Mouse (Mus musculus) lung, embryonic 15.5 days (tissue): ENCODE data around the gene Batf3. TPM values are rescaled to one million over a fixed set of nuclear protein-coding genes. Genes with fewer than 3 reads are reported as not detected.

ENCODE experiments used
- ATAC-seq: fragments of 200-750 bp; cut with Nextera tagmentation; 2 replicates; pipeline ENCODE4 v1.8.0; 2017; ENCODE audit warnings: moderate number of reproducible peaks, borderline replicate concordance; ENCODE audit not compliant: low FRiP score, low TSS enrichment; ENCODE audit errors: extremely low read depth
- H3K27ac ChIP-seq: fragments of 300-500 bp; sonication (generic); 2 replicates; pipeline ENCODE4 v1.5.1; 2015; ENCODE audit warnings: moderate library complexity, mild to moderate bottlenecking, inconsistent platforms
- H3K27me3 ChIP-seq: fragments of 300-500 bp; sonication (generic); 2 replicates; pipeline ENCODE4 v1.6.1; 2015; ENCODE audit warnings: inconsistent platforms
- H3K36me3 ChIP-seq: fragments of 300-500 bp; sonication (generic); 2 replicates; pipeline ENCODE4 v1.6.1; 2015; ENCODE audit warnings: inconsistent platforms
- H3K4me1 ChIP-seq: fragments of 300-500 bp; sonication (generic); 2 replicates; pipeline ENCODE4 v1.6.1; 2015; ENCODE audit warnings: inconsistent platforms
- H3K4me2 ChIP-seq: fragments of 300-500 bp; sonication (generic); 2 replicates; pipeline ENCODE4 v1.6.1; 2015; ENCODE audit warnings: inconsistent platforms, mild to moderate bottlenecking, moderate library complexity
- H3K4me3 ChIP-seq: fragments of 300-500 bp; sonication (generic); 2 replicates; pipeline ENCODE4 v1.5.1; 2015; ENCODE audit warnings: mild to moderate bottlenecking, inconsistent platforms
- H3K9ac ChIP-seq: fragments of 300-500 bp; sonication (generic); 2 replicates; pipeline ENCODE4 v1.6.1; 2015; ENCODE audit warnings: inconsistent platforms
- H3K9me3 ChIP-seq: fragments of 300-500 bp; sonication (generic); 2 replicates; pipeline ENCODE4 v1.6.1; 2016; ENCODE audit warnings: inconsistent platforms
- WGBS: fragments of 180-500 bp; shearing (Covaris S2); methylation state at CpG from one replicate; pipeline ENCODE4 v1.1.7; 2015; 5-methylcytosine and 5-hydroxymethylcytosine counted together
- polyA plus RNA-seq: library from polyadenylated mRNA; unstranded; fragments of >200 nt; fragmentation: Nextera tagmentation; extraction: Ambion mirVana; gene quantifications from 2 replicates; pipeline ENCODE4 v1.2.1, GENCODE M21; 2015

Batf3 gene
- 9.3 and 11.4 TPM in 2 replicates for polyA plus RNA-seq

GRCm38 (mm10) chr1:191097802-191098747 is at the start of gene Batf3:
Batf3 (plus strand) TSS chr1:191097847.
- 0% methylated on average over 64 of the region's 95 CpGs for WGBS
- Histone ChIP-seq H3K9ac (peak within 1 kb of the TSS; percentile 59), H3K27ac (no peak within 1 kb of the TSS; the same call in 1 of the 2 replicates)

GRCm38 (mm10) chr1:191053555-191053954 is 44.1 kb upstream of the Batf3 start:
- WGBS = 60% methylated on average over 3 of the region's 3 CpGs
- Histone ChIP-seq H3K4me3 (no peak overlapping the region), H3K27me3 (no peaks in the 10 kb centered on the region), H3K27ac (no peak overlapping the region), H3K36me3 (no peaks in the 10 kb centered on the region), H3K4me1 (no peaks in the 10 kb centered on the region), H3K9ac (no peak overlapping the region), H3K4me2 (no peak overlapping the region), H3K9me3 (no peaks in the 10 kb centered on the region)
- no peak for ATAC-seq

More at GRCm38 (mm10) chr1:191097802-191098747, at the start of gene Batf3:
- Histone ChIP-seq H3K4me1 (peaks cover 26% of the 10 kb centered on the region), H3K4me2 (peak within 1 kb of the TSS; percentile 100), H3K36me3 (no peaks in the 10 kb centered on the region), H3K4me3 (peak within 1 kb of the TSS; percentile 70), H3K27me3 (peaks cover 14% of the 10 kb centered on the region; the same call in 1 of the 2 replicates), H3K9me3 (no peaks in the 10 kb centered on the region)
- ATAC-seq = peak; percentile 67; the same call in 1 of the 2 replicates

GRCm38 (mm10) chr1:191054870-191055532 is 42.6 kb upstream of the Batf3 start:
- 53% methylated on average over 8 of the region's 8 CpGs for WGBS
- Histone ChIP-seq H3K9me3 (no peaks in the 10 kb centered on the region), H3K9ac (no peak overlapping the region), H3K36me3 (no peaks in the 10 kb centered on the region), H3K4me1 (no peaks in the 10 kb centered on the region), H3K4me3 (no peak overlapping the region), H3K4me2 (no peak overlapping the region), H3K27me3 (no peaks in the 10 kb centered on the region), H3K27ac (no peak overlapping the region)
- ATAC-seq = no peak

- Histone ChIP-seq H3K4me3 (no peak overlapping the region), H3K4me1 (no peaks in the 10 kb centered on the region), H3K9me3 (no peaks in the 10 kb centered on the region), H3K4me2 (no peak overlapping the region), H3K27me3 (no peaks in the 10 kb centered on the region), H3K9ac (no peak overlapping the region), H3K36me3 (no peaks in the 10 kb centered on the region), H3K27ac (no peak overlapping the region)
- WGBS = 51% methylated on average over 2 of the region's 2 CpGs
- no peak for ATAC-seq
Measured at GRCm38 (mm10) chr1:191055533-191055873, 42.1 kb upstream of the Batf3 start.

GRCm38 (mm10) chr1:191057461-191057860 is 40.2 kb upstream of the Batf3 start:
- Histone ChIP-seq H3K9me3 (no peaks in the 10 kb centered on the region), H3K4me1 (peaks cover 7% of the 10 kb centered on the region; the same call in 1 of the 2 replicates), H3K27me3 (no peaks in the 10 kb centered on the region), H3K27ac (no peak overlapping the region), H3K4me3 (no peak overlapping the region), H3K9ac (no peak overlapping the region), H3K4me2 (no peak overlapping the region), H3K36me3 (no peaks in the 10 kb centered on the region)
- WGBS = 60% methylated on average over 3 of the region's 3 CpGs
- no peak for ATAC-seq

GRCm38 (mm10) chr1:191062241-191062780 is 35.3 kb upstream of the Batf3 start:
- H3K4me1 ChIP-seq = peaks cover 15% of the 10 kb centered on the region
- WGBS = 4% methylated on average over 15 of the region's 15 CpGs
- peaks cover 6% of the 10 kb centered on the region for H3K36me3 ChIP-seq
- peak overlapping the region; percentile 76 for H3K9ac ChIP-seq
- ATAC-seq = no peak
- no peaks in the 10 kb centered on the region for H3K9me3 ChIP-seq
- H3K27me3 ChIP-seq = no peaks in the 10 kb centered on the region
- no peak overlapping the region for H3K27ac ChIP-seq
- peak overlapping the region; percentile 79 for H3K4me3 ChIP-seq
- H3K4me2 ChIP-seq = peak overlapping the region; percentile 71

GRCm38 (mm10) chr1:191062781-191063485 is 34.7 kb upstream of the Batf3 start, which contains the start of the genes Tatdn3 and Nsl1:
Tatdn3 (minus strand) TSS chr1:191062932.
Nsl1 (plus strand) TSS chr1:191063012.
- Histone ChIP-seq H3K4me2 (peak within 1 kb of the TSS; percentile 71), H3K27ac (peak within 1 kb of the TSS; percentile 60), H3K36me3 (peaks cover 12% of the 10 kb centered on the region), H3K27me3 (no peaks in the 10 kb centered on the region), H3K9me3 (no peaks in the 10 kb centered on the region), H3K4me3 (peak within 1 kb of the TSS; percentile 79), H3K9ac (peak within 1 kb of the TSS; percentile 76), H3K4me1 (peaks cover 15% of the 10 kb centered on the region)
- peak; percentile 87 for ATAC-seq
- WGBS = under 1% methylated on average over 56 of the region's 56 CpGs

- Histone ChIP-seq H3K27ac (no peak overlapping the region), H3K9me3 (no peaks in the 10 kb centered on the region), H3K4me3 (peak overlapping the region; percentile 79), H3K27me3 (no peaks in the 10 kb centered on the region), H3K4me1 (peaks cover 15% of the 10 kb centered on the region), H3K4me2 (peak overlapping the region; percentile 71), H3K9ac (peak overlapping the region; percentile 76), H3K36me3 (peaks cover 17% of the 10 kb centered on the region)
- 54% methylated on average over 9 of the region's 9 CpGs for WGBS
- no peak for ATAC-seq
Measured at GRCm38 (mm10) chr1:191063700-191064099, 33.9 kb upstream of the Batf3 start.

- Histone ChIP-seq H3K9ac (no peak overlapping the region), H3K36me3 (peaks cover 22% of the 10 kb centered on the region), H3K27me3 (no peaks in the 10 kb centered on the region), H3K4me3 (no peak overlapping the region), H3K4me2 (no peak overlapping the region), H3K27ac (no peak overlapping the region), H3K4me1 (peaks cover 15% of the 10 kb centered on the region), H3K9me3 (no peaks in the 10 kb centered on the region)
- 88% methylated on average over 2 of the region's 2 CpGs for WGBS
- no peak for ATAC-seq
Measured at GRCm38 (mm10) chr1:191064535-191064934, 33.1 kb upstream of the Batf3 start.

- no peak overlapping the region for H3K4me3 ChIP-seq
- H3K9me3 ChIP-seq = no peaks in the 10 kb centered on the region
- no peaks in the 10 kb centered on the region for H3K27me3 ChIP-seq
- no peak overlapping the region for H3K27ac ChIP-seq
- peaks cover 15% of the 10 kb centered on the region for H3K4me1 ChIP-seq
- no peak overlapping the region for H3K9ac ChIP-seq
- peaks cover 28% of the 10 kb centered on the region for H3K36me3 ChIP-seq
- no peak for ATAC-seq
- WGBS = 77% methylated on average over 4 of the region's 4 CpGs
- H3K4me2 ChIP-seq = no peak overlapping the region
Measured at GRCm38 (mm10) chr1:191065188-191065587, 32.5 kb upstream of the Batf3 start.

GRCm38 (mm10) chr1:191068377-191068776 is 29.3 kb upstream of the Batf3 start:
- peaks cover 58% of the 10 kb centered on the region for H3K36me3 ChIP-seq
- no peak overlapping the region for H3K4me3 ChIP-seq
- WGBS = 81% methylated on average over 5 of the region's 5 CpGs
- peaks cover 8% of the 10 kb centered on the region for H3K4me1 ChIP-seq
- H3K4me2 ChIP-seq = no peak overlapping the region
- no peaks in the 10 kb centered on the region for H3K27me3 ChIP-seq
- no peak overlapping the region for H3K9ac ChIP-seq
- no peaks in the 10 kb centered on the region for H3K9me3 ChIP-seq
- ATAC-seq = no peak
- no peak overlapping the region for H3K27ac ChIP-seq
